Mouse (Mus musculus) stomach, embryonic 15.5 days (tissue): ENCODE measurements around the gene Ttc38. TPM values are rescaled to one million over a fixed set of nuclear protein-coding genes. Genes with fewer than 3 reads are reported as not detected.

ENCODE experiments used
- ATAC-seq: fragments of 200-750 bp; cut with Nextera tagmentation; 2 replicates; pipeline ENCODE4 v1.8.0; 2017; ENCODE audit warnings: low read depth, moderate number of reproducible peaks, moderate TSS enrichment; ENCODE audit not compliant: insufficient read depth, low FRiP score
- H3K27ac ChIP-seq: fragments of 300-500 bp; sonication (generic); 2 replicates; pipeline ENCODE4 v1.5.1; 2015; ENCODE audit warnings: mild to moderate bottlenecking, inconsistent platforms
- H3K27me3 ChIP-seq: fragments of 300-500 bp; sonication (generic); replicated peaks from 2 replicates; pipeline ENCODE4 v1.6.1; 2015; ENCODE audit warnings: inconsistent platforms
- H3K36me3 ChIP-seq: fragments of 300-500 bp; sonication (generic); 2 replicates; pipeline ENCODE4 v1.6.1; 2015; ENCODE audit warnings: inconsistent platforms
- H3K4me1 ChIP-seq: fragments of 300-500 bp; sonication (generic); 2 replicates; pipeline ENCODE4 v1.6.1; 2015; ENCODE audit warnings: inconsistent platforms
- H3K4me2 ChIP-seq: fragments of 300-500 bp; sonication (generic); 2 replicates; pipeline ENCODE4 v1.6.1; 2015; ENCODE audit warnings: mild to moderate bottlenecking, inconsistent platforms
- H3K4me3 ChIP-seq: fragments of 300-500 bp; sonication (generic); replicated peaks from 2 replicates; pipeline ENCODE4 v1.5.1; 2015; ENCODE audit warnings: inconsistent platforms
- H3K9ac ChIP-seq: fragments of 300-500 bp; sonication (generic); 2 replicates; pipeline ENCODE4 v1.6.1; 2015; ENCODE audit warnings: inconsistent platforms
- H3K9me3 ChIP-seq: fragments of 300-500 bp; sonication (generic); 2 replicates; pipeline ENCODE4 v1.6.1; 2016; ENCODE audit warnings: inconsistent platforms
- WGBS: fragments of 180-500 bp; shearing (Covaris S2); methylation state at CpG from one replicate; pipeline ENCODE4 v1.1.7; 2015; 5-methylcytosine and 5-hydroxymethylcytosine counted together
- polyA plus RNA-seq: library from polyadenylated mRNA; unstranded; fragments of >200 nt; fragmentation: Nextera tagmentation; extraction: Ambion mirVana; gene quantifications from 2 replicates; pipeline ENCODE4 v1.2.1, GENCODE M21; 2015

The Ttc38 gene
- polyA plus RNA-seq, 1 experiment from 2014 or later = 8.3 TPM

DNA sequence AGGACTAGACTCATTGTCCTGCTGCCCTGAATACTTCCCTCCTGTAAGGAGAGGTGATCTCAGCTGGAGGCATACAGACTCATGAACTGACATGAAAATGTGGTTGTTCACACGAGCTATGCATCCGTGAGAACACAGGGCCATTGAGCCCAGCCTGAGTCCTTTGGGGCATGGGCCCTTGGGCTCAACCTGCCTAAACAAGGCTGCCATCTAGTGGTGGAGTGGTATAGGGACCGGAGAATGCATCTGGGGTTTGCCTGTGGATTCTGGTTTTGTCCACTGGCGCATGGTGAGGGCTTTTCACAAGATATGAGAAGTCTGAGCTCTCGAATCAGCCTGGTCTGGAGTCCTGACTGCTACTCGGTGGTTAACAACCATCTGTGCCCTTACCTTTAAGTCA lies 35.6 kb downstream of the Ttc38 start:
- Histone ChIP-seq H3K27me3 (no peaks in the 10 kb centered on the region), H3K4me3 (no peak overlapping the region), H3K4me1 (no peaks in the 10 kb centered on the region), H3K4me2 (no peak overlapping the region), H3K9me3 (no peaks in the 10 kb centered on the region), H3K9ac (no peak overlapping the region), H3K36me3 (peaks cover 57% of the 10 kb centered on the region), H3K27ac (no peak overlapping the region)
- 0 out of 2 replicates have a peak, but pooled peaks have one; percentile 28 for ATAC-seq
- WGBS = 44% methylated on average over 6 of the region's 6 CpGs

DNA sequence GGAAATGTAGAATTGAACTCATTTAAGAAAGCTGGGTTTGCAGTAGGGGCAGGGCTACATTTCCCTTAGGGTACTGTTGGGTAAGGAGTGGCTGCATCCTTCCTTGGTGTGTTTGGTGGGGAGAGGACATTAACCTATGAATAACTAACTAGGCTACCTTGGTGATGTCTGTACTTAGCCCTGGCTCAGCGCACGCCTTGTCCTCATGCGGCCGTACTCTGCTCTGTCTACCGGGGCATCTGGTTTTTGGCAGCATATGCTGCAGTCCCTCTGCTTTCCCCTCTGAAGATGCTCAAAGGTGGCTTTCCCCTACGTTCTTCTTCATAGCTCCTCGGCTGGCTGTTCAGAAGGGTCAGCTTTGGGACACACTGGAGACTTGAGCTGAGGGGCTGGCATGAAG lies 45.2 kb downstream of the Ttc38 start:
- Histone ChIP-seq H3K4me1 (peaks cover 8% of the 10 kb centered on the region; the same call in 1 of the 2 replicates), H3K27me3 (no peaks in the 10 kb centered on the region), H3K9ac (no peak overlapping the region), H3K27ac (no peak overlapping the region), H3K4me2 (no peak overlapping the region), H3K9me3 (no peaks in the 10 kb centered on the region), H3K36me3 (peaks cover 29% of the 10 kb centered on the region), H3K4me3 (no peak overlapping the region)
- 94% methylated on average over 7 of the region's 7 CpGs for WGBS
- ATAC-seq = no peak

DNA sequence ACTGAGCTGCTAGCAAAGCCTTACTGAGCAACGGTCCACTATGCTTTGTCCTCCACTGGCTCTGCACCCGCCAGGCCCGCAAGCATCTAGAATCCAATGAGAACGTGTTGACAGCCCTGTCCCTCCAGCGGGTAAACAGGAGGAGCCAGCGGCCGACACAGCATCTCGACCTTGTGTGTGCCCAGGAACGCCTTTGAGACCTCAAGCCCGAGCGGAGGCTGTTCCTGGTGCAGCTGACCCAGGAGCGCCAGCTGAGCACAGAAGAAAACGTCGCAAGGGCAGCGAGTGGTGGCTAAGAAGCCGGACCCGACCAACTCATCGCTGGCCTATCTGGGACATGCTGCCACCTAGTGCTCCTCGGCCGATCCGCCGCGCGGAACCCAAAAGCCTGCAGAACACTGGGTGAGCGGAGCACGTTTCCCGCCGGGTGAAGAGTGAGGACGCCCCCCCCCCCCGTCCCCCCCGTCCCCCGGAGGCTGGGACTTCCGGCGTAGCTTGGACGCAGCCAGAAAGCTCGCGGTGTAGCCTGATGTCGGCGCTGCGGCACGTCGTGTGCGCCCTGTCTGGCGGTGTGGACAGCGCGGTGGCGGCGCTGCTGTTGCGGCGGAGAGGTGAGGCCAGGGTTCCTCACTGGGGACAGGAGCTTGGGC lies 46.9 kb downstream of the Ttc38 start, which contains the start of gene Trmu:
Gene Trmu, plus strand, starts transcription at position 465 of the 650 bp plus-strand sequence.
- H3K4me3 ChIP-seq = peak within 1 kb of the TSS; percentile 85
- H3K4me2 ChIP-seq = peak within 1 kb of the TSS; percentile 90
- H3K27ac ChIP-seq = peak within 1 kb of the TSS; percentile 89
- no peaks in the 10 kb centered on the region for H3K9me3 ChIP-seq
- peak within 1 kb of the TSS; percentile 92 for H3K9ac ChIP-seq
- WGBS = under 1% methylated on average over 50 of the region's 50 CpGs
- peaks cover 8% of the 10 kb centered on the region; the same call in 1 of the 2 replicates for H3K4me1 ChIP-seq
- H3K36me3 ChIP-seq = peaks cover 32% of the 10 kb centered on the region
- no peaks in the 10 kb centered on the region for H3K27me3 ChIP-seq
- ATAC-seq = peak; percentile 94

DNA sequence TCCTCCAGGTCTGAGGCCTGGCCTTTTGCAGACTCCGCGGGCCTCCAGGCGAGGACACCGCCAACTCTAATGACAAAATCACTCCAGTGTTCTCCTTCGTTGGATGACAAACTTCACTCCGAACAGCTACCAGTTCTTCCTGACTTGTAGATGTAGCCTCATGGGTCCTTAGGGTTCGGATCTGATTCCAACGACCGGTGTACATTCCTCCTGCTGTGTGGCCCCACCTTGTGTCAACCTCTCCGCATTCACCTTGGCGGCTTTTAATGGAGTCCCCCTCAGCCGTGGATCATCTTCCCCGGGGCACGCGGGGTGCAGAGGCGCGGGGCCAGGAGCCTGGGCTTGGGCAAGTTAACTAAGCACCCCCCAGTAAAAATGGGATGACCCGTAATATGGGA lies 47.4 kb downstream of the Ttc38 start:
- Histone ChIP-seq H3K9me3 (no peaks in the 10 kb centered on the region), H3K36me3 (peaks cover 37% of the 10 kb centered on the region), H3K9ac (peak overlapping the region; percentile 92), H3K4me2 (peak overlapping the region; percentile 90), H3K27ac (peak overlapping the region; percentile 89), H3K4me3 (peak overlapping the region; percentile 85), H3K27me3 (no peaks in the 10 kb centered on the region), H3K4me1 (peaks cover 8% of the 10 kb centered on the region; the same call in 1 of the 2 replicates)
- ATAC-seq = peak; percentile 23
- WGBS = under 1% methylated on average over 18 of the region's 18 CpGs

DNA sequence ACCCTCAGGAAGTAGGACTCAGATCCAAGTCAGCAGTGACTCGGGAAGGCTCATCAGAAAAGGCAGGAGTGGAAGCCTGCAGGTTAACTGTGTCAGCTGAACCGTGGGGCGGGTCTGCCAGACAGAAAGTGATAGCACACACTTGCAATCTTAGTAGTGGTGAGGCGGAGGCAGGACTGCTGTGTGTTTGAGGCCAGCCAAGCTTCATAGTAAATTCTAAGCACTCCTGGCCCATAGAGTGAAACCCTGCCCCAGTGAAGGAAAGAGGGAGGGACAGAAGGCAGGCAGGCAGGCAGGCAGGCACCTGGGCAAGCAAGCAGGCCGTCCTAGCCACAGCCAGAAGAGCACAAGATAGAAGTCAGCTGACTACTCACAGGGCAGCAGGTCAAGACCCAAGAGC lies 53.5 kb downstream of the Ttc38 start:
- no peak for ATAC-seq
- H3K4me1 ChIP-seq = 0 out of 2 replicates have a peak, but pooled peaks cover under 1% of the 10 kb centered on the region
- H3K36me3 ChIP-seq = peaks cover 37% of the 10 kb centered on the region
- no peaks in the 10 kb centered on the region for H3K9me3 ChIP-seq
- H3K4me2 ChIP-seq = no peak overlapping the region
- H3K9ac ChIP-seq = no peak overlapping the region
- no peak overlapping the region for H3K4me3 ChIP-seq
- WGBS = 79% methylated on average over 5 of the region's 5 CpGs
- no peaks in the 10 kb centered on the region for H3K27me3 ChIP-seq
- no peak overlapping the region for H3K27ac ChIP-seq

DNA sequence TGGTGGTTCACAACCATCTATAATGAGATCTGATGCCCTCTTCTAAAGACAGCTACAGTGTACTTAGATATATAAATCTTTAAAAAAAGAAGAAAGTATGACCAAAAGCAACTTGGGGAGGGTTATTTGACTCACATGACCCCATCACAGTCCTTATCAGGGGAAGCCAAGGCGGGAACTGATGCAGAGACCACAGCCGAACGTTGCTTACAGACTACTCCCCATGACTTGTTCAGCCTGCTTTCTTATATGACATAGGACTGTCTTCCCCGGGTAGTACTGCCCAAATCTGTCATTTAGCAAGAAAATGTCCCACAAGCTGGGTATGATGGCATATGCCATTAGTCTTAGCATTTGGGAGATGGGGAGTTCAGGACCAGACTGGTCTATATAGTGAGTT lies 57.1 kb downstream of the Ttc38 start:
- Histone ChIP-seq H3K27me3 (no peaks in the 10 kb centered on the region), H3K4me3 (no peak overlapping the region), H3K4me1 (no peaks in the 10 kb centered on the region), H3K9me3 (no peaks in the 10 kb centered on the region), H3K9ac (no peak overlapping the region), H3K27ac (no peak overlapping the region), H3K4me2 (no peak overlapping the region), H3K36me3 (peaks cover 52% of the 10 kb centered on the region)
- WGBS = 85% methylated on average over 4 of the region's 4 CpGs
- ATAC-seq = no peak

DNA sequence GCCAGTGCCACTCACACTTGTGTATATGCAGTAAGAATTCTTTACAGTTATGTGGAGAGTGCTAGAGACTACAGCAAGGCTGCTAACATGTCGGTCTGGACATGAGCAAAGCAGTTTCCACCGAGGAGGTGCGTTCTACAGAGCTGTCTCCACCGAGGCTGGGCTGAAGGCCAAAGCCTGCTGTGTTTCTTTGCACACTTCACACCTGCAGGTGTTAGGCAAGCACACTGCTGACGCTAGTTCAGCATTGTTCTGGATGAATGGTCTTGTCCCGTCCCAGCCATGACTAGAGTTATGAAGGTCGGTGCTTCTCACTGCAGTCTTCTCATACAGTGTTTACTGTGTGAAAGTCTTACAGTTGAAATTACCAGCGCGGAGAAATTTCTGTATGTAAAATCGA lies 59.9 kb downstream of the Ttc38 start:
- ATAC-seq = no peak
- no peak overlapping the region for H3K4me3 ChIP-seq
- H3K36me3 ChIP-seq = peaks cover 53% of the 10 kb centered on the region
- 81% methylated on average over 10 of the region's 10 CpGs for WGBS
- no peaks in the 10 kb centered on the region for H3K9me3 ChIP-seq
- no peaks in the 10 kb centered on the region for H3K27me3 ChIP-seq
- H3K27ac ChIP-seq = no peak overlapping the region
- H3K4me2 ChIP-seq = no peak overlapping the region
- H3K4me1 ChIP-seq = no peaks in the 10 kb centered on the region
- H3K9ac ChIP-seq = no peak overlapping the region

DNA sequence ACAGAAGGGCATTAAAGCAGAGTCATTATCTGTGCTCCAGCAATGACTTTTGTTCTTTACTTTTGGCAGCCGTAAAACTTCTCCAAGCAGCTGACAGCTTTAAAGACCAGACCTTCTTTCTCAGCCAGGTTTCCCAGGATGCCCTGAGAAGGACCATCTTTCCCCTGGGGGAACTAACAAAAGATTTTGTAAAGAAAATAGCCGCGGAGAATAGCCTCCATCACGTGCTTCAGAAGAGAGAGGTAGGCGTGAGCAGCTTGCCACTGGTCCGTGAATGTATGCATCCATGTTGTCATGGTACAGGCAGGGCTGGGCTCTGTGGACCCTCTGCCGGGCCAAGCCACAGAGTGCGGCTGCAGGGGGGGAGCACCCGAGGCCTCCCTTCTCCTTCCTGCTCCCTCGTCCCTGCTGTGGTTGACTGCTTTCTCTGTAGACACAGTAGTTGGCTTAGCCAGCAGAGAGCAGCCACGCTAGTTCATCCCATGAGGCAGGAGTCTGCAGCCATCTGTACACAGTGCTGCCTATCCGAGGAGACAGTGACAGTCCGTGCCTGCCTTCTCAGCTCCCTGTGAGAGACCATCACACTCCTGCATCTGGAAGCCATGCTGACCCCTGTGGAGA lies 60.5 kb downstream of the Ttc38 start:
- Histone ChIP-seq H3K4me2 (no peak overlapping the region), H3K27ac (no peak overlapping the region), H3K27me3 (no peaks in the 10 kb centered on the region), H3K4me3 (no peak overlapping the region), H3K4me1 (no peaks in the 10 kb centered on the region), H3K36me3 (peaks cover 60% of the 10 kb centered on the region), H3K9me3 (no peaks in the 10 kb centered on the region), H3K9ac (no peak overlapping the region)
- 82% methylated on average over 13 of the region's 13 CpGs for WGBS
- no peak for ATAC-seq

DNA sequence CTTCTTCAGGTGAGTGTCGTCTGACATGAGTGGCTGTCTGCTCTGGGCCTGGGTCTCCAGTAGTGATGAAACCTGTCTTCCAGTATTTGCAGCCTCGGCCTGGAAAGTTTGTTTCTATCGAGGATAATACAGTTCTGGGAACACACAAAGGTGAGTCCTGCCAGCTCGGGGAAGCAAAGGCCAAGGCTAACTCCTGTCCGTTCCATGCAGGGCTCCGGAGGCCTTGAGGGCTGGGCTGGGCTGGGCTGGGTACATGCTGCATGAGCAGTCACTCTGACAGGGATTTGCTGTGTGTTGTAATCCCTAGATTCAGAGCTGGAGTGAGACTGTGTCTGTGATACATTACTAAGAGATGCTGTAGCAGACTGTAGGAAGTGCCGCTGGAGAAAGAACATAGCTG lies 61.8 kb downstream of the Ttc38 start:
- 89% methylated on average over 7 of the region's 7 CpGs for WGBS
- no peaks in the 10 kb centered on the region for H3K27me3 ChIP-seq
- ATAC-seq = no peak
- H3K9me3 ChIP-seq = no peaks in the 10 kb centered on the region
- no peaks in the 10 kb centered on the region for H3K4me1 ChIP-seq
- no peak overlapping the region for H3K4me2 ChIP-seq
- no peak overlapping the region for H3K4me3 ChIP-seq
- H3K27ac ChIP-seq = no peak overlapping the region
- H3K9ac ChIP-seq = no peak overlapping the region
- peaks cover 65% of the 10 kb centered on the region for H3K36me3 ChIP-seq

DNA sequence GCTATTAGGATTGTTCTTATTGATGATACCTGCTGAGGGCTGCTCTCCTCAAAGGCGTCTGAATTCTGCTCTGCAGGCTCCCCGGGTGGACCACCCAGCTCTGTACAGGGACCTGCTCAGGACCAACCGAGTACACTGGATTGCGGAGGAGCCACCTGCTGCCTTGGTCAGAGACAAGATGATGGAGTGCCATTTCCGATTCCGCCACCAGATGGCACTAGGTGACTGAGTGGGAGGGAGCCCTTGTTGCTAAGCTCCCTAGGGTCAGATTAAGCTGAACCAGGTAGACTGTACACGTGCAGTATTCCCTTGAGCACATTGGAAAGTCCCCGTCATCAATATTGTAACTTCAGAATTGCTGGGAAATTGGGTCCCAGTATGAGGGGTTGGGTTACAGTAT lies 64.2 kb downstream of the Ttc38 start:
- Histone ChIP-seq H3K4me1 (no peaks in the 10 kb centered on the region), H3K36me3 (peaks cover 55% of the 10 kb centered on the region), H3K4me3 (no peak overlapping the region), H3K27ac (no peak overlapping the region), H3K4me2 (no peak overlapping the region), H3K9me3 (no peaks in the 10 kb centered on the region), H3K27me3 (no peaks in the 10 kb centered on the region), H3K9ac (no peak overlapping the region)
- peak; percentile 37; the same call in 1 of the 2 replicates for ATAC-seq
- 15% methylated on average over 8 of the region's 8 CpGs for WGBS

DNA sequence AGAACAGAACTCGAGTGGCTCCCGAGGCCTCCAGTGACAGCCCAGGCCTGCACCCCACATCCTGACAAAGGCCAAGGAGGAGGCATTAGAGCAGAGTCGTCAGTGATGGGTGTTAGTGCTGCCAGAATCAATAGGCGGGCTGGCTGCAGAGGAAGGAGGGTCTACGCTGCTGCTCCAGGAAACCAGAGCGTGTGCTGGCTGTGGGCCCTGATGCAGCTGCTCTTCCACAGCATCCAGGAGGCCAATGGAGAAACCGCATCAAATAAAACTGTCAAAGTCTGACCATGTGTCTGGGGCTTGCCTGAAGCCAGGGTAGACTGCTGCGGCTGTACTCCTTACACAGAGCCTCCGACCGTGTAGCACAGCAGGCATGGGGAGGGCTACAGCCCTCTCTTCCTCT lies 65.0 kb downstream of the Ttc38 start:
- Histone ChIP-seq H3K27me3 (no peaks in the 10 kb centered on the region), H3K4me1 (no peaks in the 10 kb centered on the region), H3K36me3 (peaks cover 48% of the 10 kb centered on the region), H3K4me2 (no peak overlapping the region), H3K9me3 (no peaks in the 10 kb centered on the region), H3K9ac (no peak overlapping the region), H3K27ac (no peak overlapping the region), H3K4me3 (no peak overlapping the region)
- WGBS = 83% methylated on average over 10 of the region's 10 CpGs
- no peak for ATAC-seq

DNA sequence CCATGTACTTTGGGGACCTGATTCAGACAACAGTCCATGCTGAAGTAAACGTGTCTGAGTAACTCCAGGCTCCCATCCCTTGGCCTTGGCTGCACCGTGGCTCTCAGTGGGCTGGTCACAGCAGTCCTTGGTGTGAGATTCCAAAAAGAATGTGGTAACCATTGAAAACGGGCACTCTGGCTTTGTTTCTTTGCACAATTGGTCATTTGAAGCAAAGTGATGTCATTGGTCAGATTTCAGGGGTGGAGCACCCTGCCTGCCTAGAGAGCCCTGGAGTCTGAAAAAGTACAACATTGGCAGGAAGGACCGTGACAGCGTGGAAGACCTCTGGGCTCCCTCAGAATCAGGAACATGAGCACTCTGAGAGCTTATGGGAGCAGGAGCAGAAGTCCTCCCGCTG lies 67.3 kb downstream of the Ttc38 start:
- Histone ChIP-seq H3K9ac (no peak overlapping the region), H3K27me3 (no peaks in the 10 kb centered on the region), H3K9me3 (no peaks in the 10 kb centered on the region), H3K4me3 (no peak overlapping the region), H3K4me1 (no peaks in the 10 kb centered on the region), H3K27ac (no peak overlapping the region), H3K36me3 (peaks cover 31% of the 10 kb centered on the region), H3K4me2 (no peak overlapping the region)
- WGBS = 65% methylated on average over 6 of the region's 6 CpGs
- ATAC-seq = no peak
